Mouse (Mus musculus): ENCODE data around the gene Sox18. TPM values are rescaled to one million over a fixed set of nuclear protein-coding genes. Genes with fewer than 3 reads are reported as not detected.

Gene Sox18
- total and polyA plus RNA-seq, 3 experiments = 37.8 to 105 (median 46.2) TPM

- Histone ChIP-seq H3K9ac (ENCODE audit: low read depth, low read length) (peak within 1 kb of the TSS; percentile 88), H3K79me2 (replicated peaks; ENCODE audit: control insufficient read depth, insufficient read depth, low read length) (no peaks in the 10 kb centered on the region), H3K27me3 (ENCODE audit: control insufficient read depth, insufficient read depth, low read length) (no peaks in the 10 kb centered on the region), H3K36me3 (ENCODE audit: control insufficient read depth, insufficient read depth, low read length) (no peaks in the 10 kb centered on the region), H3K4me3 (peak within 1 kb of the TSS; percentile 76), H3K27ac (peak within 1 kb of the TSS; percentile 85), H3K4me1 (ENCODE audit: control insufficient read depth, insufficient read depth, low read length) (peaks cover 7% of the 10 kb centered on the region)
- DNase-seq = peak; percentile 84 to 85
- intact Hi-C loops (cut with DNase I) = loop anchor here (2.0 to 10.0 kb wide), 4 partner anchors 38 to 405 kb away; partner anchors contain the start of gene Dnajc5
- peak; percentile 65 for TF ChIP-seq CTCF (IDR thresholded peaks at IDR 0.05)
- TF ChIP-seq EP300 (IDR thresholded peaks at IDR 0.05; ENCODE audit: insufficient read depth, low read depth, low read length) = no peak
- peak; percentile 62 for TF ChIP-seq POLR2A (IDR thresholded peaks at IDR 0.05; ENCODE audit: insufficient read depth, low read depth, low read length)
- WGBS = under 1% methylated on average over 69 of the region's 69 CpGs
Observed at GRCm38 (mm10) chr2:181679951-181680715, 8.7 kb upstream of the Sox18 start, which contains the start of gene Tcea2. Gene Tcea2 (plus strand): TSS chr2:181680310.

GRCm38 (mm10) chr2:181678780-181679179 lies 7.3 kb upstream of the Sox18 start:
- intact Hi-C loops (cut with DNase I) = loop anchor here (1.0 to 10.0 kb wide), 3 partner anchors 19 to 404 kb away; no protein-coding TSS in a partner anchor
- Histone ChIP-seq H3K79me2 (replicated peaks; ENCODE audit: control insufficient read depth, insufficient read depth, low read length) (no peaks in the 10 kb centered on the region), H3K9ac (ENCODE audit: low read depth, low read length) (no peak overlapping the region), H3K4me1 (ENCODE audit: control insufficient read depth, insufficient read depth, low read length) (peaks cover 17% of the 10 kb centered on the region), H3K27me3 (ENCODE audit: control insufficient read depth, insufficient read depth, low read length) (no peaks in the 10 kb centered on the region), H3K36me3 (ENCODE audit: control insufficient read depth, insufficient read depth, low read length) (no peaks in the 10 kb centered on the region), H3K4me3 (no peak overlapping the region), H3K27ac (peak overlapping the region; percentile 82)
- no peak for TF ChIP-seq POLR2A (IDR thresholded peaks at IDR 0.05; ENCODE audit: insufficient read depth, low read depth, low read length)
- TF ChIP-seq EP300 (IDR thresholded peaks at IDR 0.05; ENCODE audit: insufficient read depth, low read depth, low read length) = peak; percentile 96
- peak; percentile 100; the same call in 1 of the 2 replicates for TF ChIP-seq CTCF (IDR thresholded peaks at IDR 0.05)
- DNase-seq = peak; percentile 79 to 84
- WGBS = 30% methylated on average over 1 of the region's 1 CpGs

GRCm38 (mm10) chr2:181677755-181678098 lies 6.3 kb upstream of the Sox18 start:
- Histone ChIP-seq H3K27me3 (ENCODE audit: control insufficient read depth, insufficient read depth, low read length) (no peaks in the 10 kb centered on the region), H3K36me3 (ENCODE audit: control insufficient read depth, insufficient read depth, low read length) (no peaks in the 10 kb centered on the region), H3K79me2 (replicated peaks; ENCODE audit: control insufficient read depth, insufficient read depth, low read length) (no peaks in the 10 kb centered on the region), H3K4me1 (ENCODE audit: control insufficient read depth, insufficient read depth, low read length) (peaks cover 20% of the 10 kb centered on the region), H3K27ac (peak overlapping the region; percentile 82), H3K9ac (ENCODE audit: low read depth, low read length) (no peak overlapping the region), H3K4me3 (no peak overlapping the region)
- 34% methylated on average over 3 of the region's 3 CpGs for WGBS
- intact Hi-C loops (cut with DNase I) = loop anchor here (1.0 to 10.0 kb wide), 3 partner anchors 18 to 403 kb away; no protein-coding TSS in a partner anchor
- no peak for TF ChIP-seq CTCF (IDR thresholded peaks at IDR 0.05)
- no peak for TF ChIP-seq POLR2A (IDR thresholded peaks at IDR 0.05; ENCODE audit: insufficient read depth, low read depth, low read length)
- TF ChIP-seq EP300 (IDR thresholded peaks at IDR 0.05; ENCODE audit: insufficient read depth, low read depth, low read length) = no peak
- peak in 1 of 2 experiments; percentile 51 for DNase-seq

GRCm38 (mm10) chr2:181677096-181677754 lies 5.8 kb upstream of the Sox18 start:
- TF ChIP-seq CTCF (IDR thresholded peaks at IDR 0.05) = peak; percentile 60
- no peak; the same call in 1 of the 2 replicates for TF ChIP-seq POLR2A (IDR thresholded peaks at IDR 0.05; ENCODE audit: insufficient read depth, low read depth, low read length)
- peak; percentile 92 for TF ChIP-seq EP300 (IDR thresholded peaks at IDR 0.05; ENCODE audit: insufficient read depth, low read depth, low read length)
- Histone ChIP-seq H3K9ac (ENCODE audit: low read depth, low read length) (peak overlapping the region; percentile 33; the same call in 1 of the 2 replicates), H3K36me3 (ENCODE audit: control insufficient read depth, insufficient read depth, low read length) (no peaks in the 10 kb centered on the region), H3K79me2 (replicated peaks; ENCODE audit: control insufficient read depth, insufficient read depth, low read length) (no peaks in the 10 kb centered on the region), H3K4me3 (peak overlapping the region; percentile 5; the same call in 1 of the 2 replicates), H3K27me3 (ENCODE audit: control insufficient read depth, insufficient read depth, low read length) (no peaks in the 10 kb centered on the region), H3K27ac (peak overlapping the region; percentile 82), H3K4me1 (ENCODE audit: control insufficient read depth, insufficient read depth, low read length) (peaks cover 21% of the 10 kb centered on the region)
- peak; percentile 69 to 81 for DNase-seq
- WGBS = 39% methylated on average over 5 of the region's 5 CpGs
- intact Hi-C loops (cut with DNase I) = loop anchor here (10.0 kb wide), 1 partner anchor 402 kb away; no protein-coding TSS in a partner anchor

GRCm38 (mm10) chr2:181676424-181676823 lies 5.0 kb upstream of the Sox18 start:
- TF ChIP-seq EP300 (IDR thresholded peaks at IDR 0.05; ENCODE audit: insufficient read depth, low read depth, low read length) = no peak
- peak; percentile 49 for TF ChIP-seq CTCF (IDR thresholded peaks at IDR 0.05)
- intact Hi-C loops (cut with DNase I) = loop anchor here (10.0 kb wide), 1 partner anchor 402 kb away; no protein-coding TSS in a partner anchor
- Histone ChIP-seq H3K36me3 (ENCODE audit: control insufficient read depth, insufficient read depth, low read length) (no peaks in the 10 kb centered on the region), H3K27ac (peak overlapping the region; percentile 82), H3K9ac (ENCODE audit: low read depth, low read length) (no peak overlapping the region; the same call in 1 of the 2 replicates), H3K79me2 (replicated peaks; ENCODE audit: control insufficient read depth, insufficient read depth, low read length) (no peaks in the 10 kb centered on the region), H3K27me3 (ENCODE audit: control insufficient read depth, insufficient read depth, low read length) (peaks cover under 1% of the 10 kb centered on the region; the same call in 1 of the 2 replicates), H3K4me1 (ENCODE audit: control insufficient read depth, insufficient read depth, low read length) (peaks cover 21% of the 10 kb centered on the region), H3K4me3 (peak overlapping the region; percentile 34; the same call in 1 of the 2 replicates)
- WGBS = 43% methylated on average over 2 of the region's 2 CpGs
- no peak for DNase-seq
